Mouse (Mus musculus): ENCODE data around the gene Ncbp1. TPM values are rescaled to one million over a fixed set of nuclear protein-coding genes. Genes with fewer than 3 reads are reported as not detected.

Ncbp1 gene
- polyA plus RNA-seq, 1 experiment from 2014 or later, result 85.4 TPM

- Histone ChIP-seq H3K9me3 (0 out of 2 replicates have a peak, but pooled peaks cover 4% of the 10 kb centered on the region), H3K4me2 (replicated peaks) (no peak overlapping the region), H3K27ac (0 out of 2 replicates have a peak overlapping the region, but pooled peaks have one; percentile 6), H3K36me3 (no peaks in the 10 kb centered on the region), H3K4me1 (peaks cover 14% of the 10 kb centered on the region), H3K9ac (no peak overlapping the region), H3K27me3 (no peaks in the 10 kb centered on the region), H3K4me3 (no peak overlapping the region)
- ATAC-seq (ENCODE audit: low FRiP score, low read depth), result no peak
- WGBS, result 92% methylated on average over 10 of the region's 10 CpGs
Observed at GRCm38 (mm10) chr4:46102078-46102769, 36.2 kb upstream of the Ncbp1 start.

- peaks cover 19% of the 10 kb centered on the region for H3K36me3 ChIP-seq
- no peak overlapping the region for H3K4me3 ChIP-seq
- H3K9me3 ChIP-seq, result no peaks in the 10 kb centered on the region
- no peak overlapping the region for H3K9ac ChIP-seq
- no peaks in the 10 kb centered on the region for H3K4me1 ChIP-seq
- H3K27ac ChIP-seq, result no peak overlapping the region
- no peak overlapping the region for H3K4me2 ChIP-seq (replicated peaks)
- no peak for ATAC-seq (ENCODE audit: low FRiP score, low read depth)
- WGBS, result 91% methylated on average over 8 of the region's 8 CpGs
- no peaks in the 10 kb centered on the region for H3K27me3 ChIP-seq
Observed at GRCm38 (mm10) chr4:46110084-46110483, 28.3 kb upstream of the Ncbp1 start.

- H3K27me3 ChIP-seq, result no peaks in the 10 kb centered on the region
- no peak overlapping the region for H3K27ac ChIP-seq
- H3K4me2 ChIP-seq (replicated peaks), result no peak overlapping the region
- WGBS, result 65% methylated on average over 3 of the region's 3 CpGs
- no peak for ATAC-seq (ENCODE audit: low FRiP score, low read depth)
- no peaks in the 10 kb centered on the region for H3K4me1 ChIP-seq
- H3K9me3 ChIP-seq, result no peaks in the 10 kb centered on the region
- H3K36me3 ChIP-seq, result peaks cover 31% of the 10 kb centered on the region
- no peak overlapping the region for H3K9ac ChIP-seq
- no peak overlapping the region for H3K4me3 ChIP-seq
Observed at GRCm38 (mm10) chr4:46111361-46111760, 27.1 kb upstream of the Ncbp1 start.

GRCm38 (mm10) chr4:46115308-46115707 lies 23.1 kb upstream of the Ncbp1 start:
- no peaks in the 10 kb centered on the region for H3K4me1 ChIP-seq
- H3K4me2 ChIP-seq (replicated peaks), result no peak overlapping the region
- 67% methylated on average over 1 of the region's 1 CpGs for WGBS
- H3K27me3 ChIP-seq, result no peaks in the 10 kb centered on the region
- H3K36me3 ChIP-seq, result peaks cover 70% of the 10 kb centered on the region
- H3K9me3 ChIP-seq, result no peaks in the 10 kb centered on the region
- no peak for ATAC-seq (ENCODE audit: low FRiP score, low read depth)
- H3K9ac ChIP-seq, result no peak overlapping the region
- H3K4me3 ChIP-seq, result no peak overlapping the region
- H3K27ac ChIP-seq, result no peak overlapping the region

- Histone ChIP-seq H3K4me2 (replicated peaks) (no peak overlapping the region), H3K36me3 (peaks cover 83% of the 10 kb centered on the region), H3K27ac (no peak overlapping the region), H3K9ac (no peak overlapping the region), H3K27me3 (no peaks in the 10 kb centered on the region), H3K4me1 (no peaks in the 10 kb centered on the region), H3K4me3 (no peak overlapping the region), H3K9me3 (no peaks in the 10 kb centered on the region)
- 79% methylated on average over 10 of the region's 10 CpGs for WGBS
- ATAC-seq (ENCODE audit: low FRiP score, low read depth), result peak; percentile 36; the same call in 1 of the 2 replicates
Observed at GRCm38 (mm10) chr4:46116544-46117175, 21.8 kb upstream of the Ncbp1 start.

- H3K4me2 ChIP-seq (replicated peaks), result no peak overlapping the region
- H3K9ac ChIP-seq, result no peak overlapping the region
- no peaks in the 10 kb centered on the region for H3K9me3 ChIP-seq
- no peak overlapping the region for H3K27ac ChIP-seq
- no peaks in the 10 kb centered on the region for H3K4me1 ChIP-seq
- ATAC-seq (ENCODE audit: low FRiP score, low read depth), result no peak
- H3K36me3 ChIP-seq, result peaks cover 90% of the 10 kb centered on the region
- no peak overlapping the region for H3K4me3 ChIP-seq
- over 99% methylated on average over 4 of the region's 4 CpGs for WGBS
- H3K27me3 ChIP-seq, result no peaks in the 10 kb centered on the region
Observed at GRCm38 (mm10) chr4:46117536-46117935, 20.9 kb upstream of the Ncbp1 start.

- Histone ChIP-seq H3K9ac (no peak overlapping the region), H3K4me1 (no peaks in the 10 kb centered on the region), H3K27ac (no peak overlapping the region), H3K9me3 (no peaks in the 10 kb centered on the region), H3K4me3 (no peak overlapping the region), H3K4me2 (replicated peaks) (no peak overlapping the region), H3K27me3 (no peaks in the 10 kb centered on the region), H3K36me3 (peaks cover 95% of the 10 kb centered on the region)
- WGBS, result 86% methylated on average over 14 of the region's 14 CpGs
- ATAC-seq (ENCODE audit: low FRiP score, low read depth), result no peak
Observed at GRCm38 (mm10) chr4:46119514-46120094, 18.8 kb upstream of the Ncbp1 start.

GRCm38 (mm10) chr4:46120767-46121166 lies 17.6 kb upstream of the Ncbp1 start:
- no peak for ATAC-seq (ENCODE audit: low FRiP score, low read depth)
- Histone ChIP-seq H3K27ac (no peak overlapping the region), H3K9ac (no peak overlapping the region), H3K4me2 (replicated peaks) (no peak overlapping the region), H3K9me3 (no peaks in the 10 kb centered on the region), H3K4me3 (no peak overlapping the region), H3K36me3 (peaks cover 97% of the 10 kb centered on the region), H3K4me1 (no peaks in the 10 kb centered on the region), H3K27me3 (no peaks in the 10 kb centered on the region)
- 84% methylated on average over 3 of the region's 3 CpGs for WGBS

- Histone ChIP-seq H3K9ac (no peak overlapping the region), H3K9me3 (no peaks in the 10 kb centered on the region), H3K27me3 (no peaks in the 10 kb centered on the region), H3K4me1 (no peaks in the 10 kb centered on the region), H3K27ac (no peak overlapping the region), H3K4me3 (no peak overlapping the region), H3K36me3 (peaks cover 90% of the 10 kb centered on the region), H3K4me2 (replicated peaks) (no peak overlapping the region)
- 95% methylated on average over 6 of the region's 6 CpGs for WGBS
- no peak for ATAC-seq (ENCODE audit: low FRiP score, low read depth)
Observed at GRCm38 (mm10) chr4:46123358-46123757, 15.1 kb upstream of the Ncbp1 start.

- Histone ChIP-seq H3K4me2 (replicated peaks) (no peak overlapping the region), H3K9me3 (no peaks in the 10 kb centered on the region), H3K4me1 (no peaks in the 10 kb centered on the region), H3K4me3 (no peak overlapping the region), H3K27me3 (no peaks in the 10 kb centered on the region), H3K27ac (no peak overlapping the region), H3K9ac (no peak overlapping the region), H3K36me3 (peaks cover 89% of the 10 kb centered on the region)
- 37% methylated on average over 2 of the region's 2 CpGs for WGBS
- ATAC-seq (ENCODE audit: low FRiP score, low read depth), result 0 out of 2 replicates have a peak, but pooled peaks have one; percentile 69
Observed at GRCm38 (mm10) chr4:46126541-46126940, 11.9 kb upstream of the Ncbp1 start.

- H3K4me2 ChIP-seq (replicated peaks), result no peak overlapping the region
- no peaks in the 10 kb centered on the region for H3K9me3 ChIP-seq
- H3K9ac ChIP-seq, result no peak overlapping the region
- H3K27me3 ChIP-seq, result no peaks in the 10 kb centered on the region
- peaks cover 4% of the 10 kb centered on the region; the same call in 1 of the 2 replicates for H3K4me1 ChIP-seq
- 87% methylated on average over 8 of the region's 8 CpGs for WGBS
- H3K4me3 ChIP-seq, result no peak overlapping the region
- H3K27ac ChIP-seq, result no peak overlapping the region
- no peak for ATAC-seq (ENCODE audit: low FRiP score, low read depth)
- H3K36me3 ChIP-seq, result peaks cover 87% of the 10 kb centered on the region
Observed at GRCm38 (mm10) chr4:46129311-46130004, 9.0 kb upstream of the Ncbp1 start.

GRCm38 (mm10) chr4:46130221-46130620 lies 8.2 kb upstream of the Ncbp1 start:
- Histone ChIP-seq H3K9ac (no peak overlapping the region), H3K27ac (no peak overlapping the region), H3K4me2 (replicated peaks) (no peak overlapping the region), H3K27me3 (no peaks in the 10 kb centered on the region), H3K9me3 (no peaks in the 10 kb centered on the region), H3K4me3 (no peak overlapping the region), H3K4me1 (peaks cover 4% of the 10 kb centered on the region; the same call in 1 of the 2 replicates), H3K36me3 (peaks cover 87% of the 10 kb centered on the region)
- WGBS, result 84% methylated on average over 3 of the region's 3 CpGs
- no peak for ATAC-seq (ENCODE audit: low FRiP score, low read depth)
